Mouse (Mus musculus) liver, adult 2 months (tissue): ENCODE results near the gene Tab1.

Source experiments
- CTCF ChIP-seq: fragments of 200-500 bp; IDR thresholded peaks from 2 replicates; pipeline ENCODE4 v1.5.1; 2011; ENCODE audit warnings: low read depth, low read length, control low read depth
- POLR2A ChIP-seq: fragments of 200-500 bp; IDR thresholded peaks from 2 replicates; pipeline ENCODE4 v1.6.1; 2011; ENCODE audit warnings: low read length, control low read depth; ENCODE audit not compliant: insufficient read depth; ENCODE audit errors: extremely low read depth

DNA sequence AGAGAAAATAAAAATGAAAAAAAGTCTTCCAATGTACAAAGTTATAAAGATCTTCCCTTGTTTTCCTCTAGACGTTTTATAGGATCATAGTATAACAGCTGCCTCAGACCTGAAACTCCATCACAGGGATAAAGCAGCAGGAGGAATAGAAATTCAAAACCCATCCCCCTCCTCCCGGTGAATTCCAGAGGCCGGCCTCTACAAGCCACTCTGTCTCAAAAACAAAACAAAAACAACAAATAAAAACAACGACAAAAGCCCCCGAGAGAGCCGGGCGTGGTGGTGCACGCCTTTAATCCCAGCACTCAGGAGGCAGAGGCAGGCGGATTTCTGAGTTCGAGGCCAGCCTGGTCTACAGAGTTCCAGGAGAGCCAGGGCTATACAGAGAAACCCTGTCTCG is 42.8 kb upstream of the Tab1 start:
- no peak for TF ChIP-seq CTCF
- no peak for TF ChIP-seq POLR2A
